Mouse (Mus musculus) testis, adult 2 months (tissue): ENCODE measurements around the gene Tnpo3. TPM values are rescaled to one million over a fixed set of nuclear protein-coding genes. Genes with fewer than 3 reads are reported as not detected.
"Not testable (repeated sequence)": the region's sequence is repeated elsewhere in the genome, so short reads cannot be mapped to it uniquely, and the experiment has no call there.

ENCODE experiments used
- H3K27ac ChIP-seq: fragments of 200-500 bp; 2 replicates; pipeline ENCODE4 v1.5.1; 2012; ENCODE audit warnings: low read depth, low read length; ENCODE audit not compliant: control insufficient read depth, insufficient read depth
- H3K27me3 ChIP-seq: fragments of 200-500 bp; 2 replicates; pipeline ENCODE4 v1.6.1; 2012; ENCODE audit warnings: mild to moderate bottlenecking, low read length, moderate library complexity; ENCODE audit not compliant: control insufficient read depth, insufficient read depth
- H3K36me3 ChIP-seq: fragments of 200-500 bp; 2 replicates; pipeline ENCODE4 v1.6.1; 2012; ENCODE audit warnings: mild to moderate bottlenecking, low read length; ENCODE audit not compliant: control insufficient read depth, insufficient read depth
- H3K4me1 ChIP-seq: fragments of 200-500 bp; 2 replicates; pipeline ENCODE4 v1.6.1; 2012; ENCODE audit warnings: low read length; ENCODE audit not compliant: control insufficient read depth, insufficient read depth
- H3K4me3 ChIP-seq: fragments of 200-500 bp; 2 replicates; pipeline ENCODE4 v1.5.1; 2012; ENCODE audit warnings: low read depth, mild to moderate bottlenecking, low read length, moderate library complexity, mixed read lengths; ENCODE audit not compliant: control insufficient read depth
- CTCF ChIP-seq: fragments of 200-500 bp; IDR thresholded peaks from 2 replicates; pipeline ENCODE4 v1.5.1; 2012; ENCODE audit warnings: low read depth, mild to moderate bottlenecking, inconsistent platforms, low read length, moderate library complexity; ENCODE audit not compliant: control insufficient read depth, insufficient read depth, insufficient replicate concordance
- POLR2A ChIP-seq: fragments of 200-500 bp; IDR thresholded peaks from 2 replicates; pipeline ENCODE4 v1.6.1; 2012; ENCODE audit warnings: low read depth, mild to moderate bottlenecking, inconsistent platforms, low read length, moderate library complexity; ENCODE audit not compliant: control insufficient read depth
- polyA plus RNA-seq: library from polyadenylated mRNA; depleted of rRNA; stranded (reverse); fragments of >200 nt; gene quantifications from 2 replicates; pipeline ENCODE4 v1.2.3, GENCODE M21; 2012

The Tnpo3 gene
- polyA plus RNA-seq, 1 experiment = 28.9 TPM

DNA sequence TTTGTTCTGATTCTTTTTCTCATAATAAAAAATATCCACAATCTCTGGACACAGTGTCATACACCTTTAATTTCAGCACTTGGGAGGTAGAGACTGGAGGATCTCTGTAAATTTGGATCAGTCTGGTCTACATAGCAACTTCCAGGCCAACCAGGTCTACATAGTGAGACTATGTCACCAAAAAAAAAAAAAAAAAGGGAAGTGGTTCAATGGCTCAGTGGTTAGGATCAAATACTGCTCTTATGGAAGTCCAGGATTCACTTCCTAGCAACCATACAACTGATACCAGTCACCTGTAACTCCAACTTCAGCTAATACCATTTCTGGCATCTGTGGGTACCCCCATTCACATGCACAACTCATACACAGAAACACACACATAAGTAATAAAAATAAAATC is 9.5 kb downstream of the Tnpo3 start:
- Histone ChIP-seq H3K27me3 (no peaks in the 10 kb centered on the region), H3K36me3 (no peaks in the 10 kb centered on the region; the same call in 1 of the 2 replicates), H3K27ac (no peak overlapping the region), H3K4me1 (no peaks in the 10 kb centered on the region), H3K4me3 (no peak overlapping the region)
- TF ChIP-seq POLR2A = no peak
- no peak for TF ChIP-seq CTCF

DNA sequence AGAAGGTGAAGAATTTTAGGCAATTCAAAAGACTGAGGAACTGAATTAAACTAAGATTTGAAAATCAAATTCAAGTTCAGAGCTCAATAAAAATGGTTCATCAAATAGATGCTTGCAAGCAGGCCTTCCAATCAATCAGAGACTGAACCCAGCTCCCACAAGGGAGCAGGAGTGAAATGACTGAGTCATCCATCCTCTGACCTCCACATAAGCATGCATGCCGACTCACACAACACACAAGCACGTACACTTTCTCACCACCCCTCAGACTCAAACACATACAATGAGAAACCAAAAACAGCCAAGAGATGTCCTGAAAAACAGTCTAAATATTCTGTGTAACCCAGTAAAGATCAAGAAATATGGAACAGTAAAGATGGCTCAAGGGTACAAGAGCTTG is 14.0 kb downstream of the Tnpo3 start:
- Histone ChIP-seq H3K4me3 (no peak overlapping the region), H3K4me1 (no peaks in the 10 kb centered on the region), H3K27ac (no peak overlapping the region), H3K27me3 (no peaks in the 10 kb centered on the region), H3K36me3 (no peaks in the 10 kb centered on the region; the same call in 1 of the 2 replicates)
- TF ChIP-seq POLR2A (no peak), CTCF (no peak)

DNA sequence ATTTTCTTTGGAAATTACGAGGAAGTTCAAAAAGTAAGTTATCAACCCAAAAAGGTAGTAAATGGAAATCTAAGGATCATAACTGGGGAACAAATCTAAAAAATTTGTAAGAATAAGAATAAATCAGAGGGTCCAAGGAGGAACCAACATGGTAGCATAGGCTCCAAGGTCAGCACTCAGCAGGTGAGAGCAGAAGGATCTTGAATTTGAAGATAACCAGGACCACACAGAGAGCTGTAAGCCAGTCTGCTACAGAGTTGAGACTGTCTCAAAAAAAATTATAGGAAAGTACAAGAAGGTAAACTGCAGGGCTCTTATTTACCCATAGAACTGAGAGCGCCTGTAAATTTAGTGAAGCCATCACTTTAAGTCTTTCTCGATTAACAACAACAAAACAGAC is 28.5 kb downstream of the Tnpo3 start:
- H3K4me3 ChIP-seq = no peak overlapping the region
- H3K27ac ChIP-seq = no peak overlapping the region
- no peaks in the 10 kb centered on the region for H3K4me1 ChIP-seq
- TF ChIP-seq POLR2A (no peak), CTCF (no peak)
- H3K36me3 ChIP-seq = peaks cover 1% of the 10 kb centered on the region; the same call in 1 of the 2 replicates
- no peaks in the 10 kb centered on the region for H3K27me3 ChIP-seq

DNA sequence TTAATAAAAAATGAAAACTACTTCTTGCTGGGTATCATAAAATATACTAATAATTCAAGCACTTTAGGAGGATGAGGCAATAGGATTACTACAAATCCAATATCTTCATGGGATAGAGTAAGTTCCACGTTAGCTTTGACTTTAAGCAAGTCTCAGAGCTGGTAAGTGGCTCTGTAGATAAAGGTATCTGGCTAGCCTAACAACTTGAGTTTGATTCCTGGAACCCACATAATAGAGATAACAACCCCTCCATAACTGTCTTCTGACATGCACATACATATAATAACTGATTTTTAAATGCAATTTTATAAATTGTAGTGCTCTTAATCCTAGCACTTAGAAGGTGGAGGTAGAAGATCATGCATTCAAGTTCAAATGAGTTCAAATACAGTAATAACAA is 28.9 kb downstream of the Tnpo3 start:
- Histone ChIP-seq H3K4me3 (no peak overlapping the region), H3K27ac (no peak overlapping the region), H3K36me3 (peaks cover 1% of the 10 kb centered on the region; the same call in 1 of the 2 replicates), H3K4me1 (no peaks in the 10 kb centered on the region), H3K27me3 (no peaks in the 10 kb centered on the region)
- TF ChIP-seq CTCF = no peak
- no peak for TF ChIP-seq POLR2A

DNA sequence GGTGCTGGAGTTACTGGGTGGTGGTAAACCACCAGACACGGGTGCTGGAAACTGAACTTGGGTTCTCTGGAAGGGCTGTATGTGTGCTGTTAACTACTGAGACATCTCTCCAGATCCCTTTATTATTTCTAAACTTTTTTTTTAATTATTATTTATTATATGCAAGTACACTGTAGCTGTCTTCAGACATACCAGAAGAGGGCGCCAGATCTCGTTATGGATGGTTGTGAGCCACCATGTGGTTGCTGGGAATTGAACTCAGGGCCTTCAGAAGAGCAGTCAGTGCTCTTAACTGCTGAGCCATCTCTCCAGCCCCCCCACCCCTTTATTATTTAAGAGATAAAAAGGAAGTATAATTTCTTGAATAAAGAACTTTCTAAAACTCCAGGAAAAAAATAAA is 33.3 kb downstream of the Tnpo3 start:
- not testable (repeated sequence) for H3K4me3 ChIP-seq, H3K36me3 ChIP-seq, H3K27me3 ChIP-seq, H3K4me1 ChIP-seq, H3K27ac ChIP-seq

DNA sequence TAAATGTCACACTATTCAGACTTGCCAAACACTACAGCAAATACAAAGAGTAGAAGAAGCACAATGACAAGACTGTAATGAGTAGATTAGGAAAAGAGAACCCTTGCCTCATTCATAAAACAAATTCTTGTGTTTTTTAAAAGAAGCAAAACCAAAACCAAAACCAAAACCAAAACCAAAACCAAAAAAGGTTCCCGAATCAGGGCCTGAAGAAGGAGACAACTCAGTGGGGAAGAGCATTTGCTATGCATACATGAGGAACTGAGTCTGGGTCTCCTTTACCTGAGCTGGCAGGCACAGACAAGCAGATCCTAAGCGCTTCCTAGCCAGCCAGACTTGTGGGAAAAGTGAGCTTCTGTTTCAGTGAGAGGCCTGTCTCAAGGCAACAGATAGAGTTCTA is 52.6 kb downstream of the Tnpo3 start:
- Histone ChIP-seq H3K27me3 (no peaks in the 10 kb centered on the region), H3K4me3 (no peak overlapping the region), H3K4me1 (no peaks in the 10 kb centered on the region), H3K27ac (no peak overlapping the region), H3K36me3 (peaks cover 3% of the 10 kb centered on the region)
- TF ChIP-seq CTCF (no peak), POLR2A (no peak)

DNA sequence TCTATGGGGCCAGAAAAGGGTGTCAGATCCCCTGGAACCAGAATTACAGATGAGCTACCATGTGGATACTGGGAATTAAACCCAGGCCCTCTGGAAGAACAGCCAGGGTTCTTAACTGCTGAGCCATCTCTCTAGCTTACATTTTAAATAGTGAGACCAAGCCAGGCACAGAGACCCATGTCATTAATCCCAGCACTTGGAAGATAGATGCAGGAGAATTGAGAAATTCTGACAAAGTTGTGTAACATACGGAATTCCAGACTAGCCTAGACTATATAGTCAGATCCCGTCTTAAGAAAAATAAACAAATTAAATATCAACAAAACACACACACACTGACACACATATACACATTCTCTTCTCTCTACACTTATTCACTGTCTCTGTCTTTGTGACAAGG is 57.2 kb downstream of the Tnpo3 start:
- Histone ChIP-seq H3K4me3 (no peak overlapping the region), H3K27me3 (no peaks in the 10 kb centered on the region), H3K27ac (no peak overlapping the region), H3K36me3 (peaks cover 1% of the 10 kb centered on the region; the same call in 1 of the 2 replicates), H3K4me1 (no peaks in the 10 kb centered on the region)
- no peak for TF ChIP-seq CTCF
- no peak for TF ChIP-seq POLR2A

DNA sequence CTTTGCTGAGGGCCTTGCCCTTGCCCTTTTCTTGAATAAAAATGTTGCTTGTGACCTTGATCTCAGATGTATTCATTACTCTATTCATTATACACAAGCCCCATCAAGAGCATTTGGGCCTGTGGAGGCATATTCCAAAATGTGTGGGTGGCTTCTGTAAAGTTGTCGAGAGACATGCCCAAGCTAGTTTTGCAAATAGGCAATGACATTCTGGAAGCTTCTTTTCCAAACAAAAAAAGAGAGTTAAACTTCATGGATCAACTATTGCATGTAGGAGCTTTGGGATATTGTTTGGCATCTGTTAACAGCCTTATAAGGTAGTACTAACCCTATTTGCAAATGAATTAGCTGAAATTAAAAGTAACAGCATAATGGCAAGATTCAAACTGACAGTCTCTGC is 61.6 kb downstream of the Tnpo3 start:
- no peak overlapping the region for H3K4me3 ChIP-seq
- H3K36me3 ChIP-seq = peaks cover 1% of the 10 kb centered on the region; the same call in 1 of the 2 replicates
- TF ChIP-seq CTCF (no peak), POLR2A (no peak)
- no peaks in the 10 kb centered on the region for H3K4me1 ChIP-seq
- no peak overlapping the region for H3K27ac ChIP-seq
- no peaks in the 10 kb centered on the region for H3K27me3 ChIP-seq

DNA sequence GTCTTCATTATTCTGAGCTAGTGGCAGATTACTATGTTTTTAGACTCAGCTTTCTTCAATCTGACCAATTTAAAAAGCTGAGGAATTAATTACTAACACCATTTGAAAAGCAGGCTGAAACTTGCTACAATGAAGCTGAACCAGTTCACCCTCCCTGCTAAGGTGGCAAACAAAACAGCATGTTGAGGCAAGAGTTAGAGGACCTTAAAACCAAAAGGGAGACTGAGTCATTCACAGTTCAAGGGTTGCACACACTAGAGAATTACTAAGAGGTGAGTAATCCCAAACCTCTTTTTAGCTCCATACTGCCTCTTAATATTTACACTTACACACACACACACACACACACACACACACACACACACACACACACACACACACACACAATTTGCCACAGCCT is 62.1 kb downstream of the Tnpo3 start:
- no peaks in the 10 kb centered on the region for H3K27me3 ChIP-seq
- no peaks in the 10 kb centered on the region for H3K4me1 ChIP-seq
- H3K36me3 ChIP-seq = peaks cover 1% of the 10 kb centered on the region
- H3K4me3 ChIP-seq = no peak overlapping the region
- TF ChIP-seq CTCF = no peak
- no peak for TF ChIP-seq POLR2A
- H3K27ac ChIP-seq = no peak overlapping the region
